Mouse (Mus musculus): Measurements from ENCODE around the gene Peli3.
A peak's percentile ranks its signal among the peaks of the same experiment; 100 is the strongest.
"Not testable (repeated sequence)": the region's sequence is repeated elsewhere in the genome, so short reads cannot be mapped to it uniquely, and the experiment has no call there.

The Peli3 gene

DNA sequence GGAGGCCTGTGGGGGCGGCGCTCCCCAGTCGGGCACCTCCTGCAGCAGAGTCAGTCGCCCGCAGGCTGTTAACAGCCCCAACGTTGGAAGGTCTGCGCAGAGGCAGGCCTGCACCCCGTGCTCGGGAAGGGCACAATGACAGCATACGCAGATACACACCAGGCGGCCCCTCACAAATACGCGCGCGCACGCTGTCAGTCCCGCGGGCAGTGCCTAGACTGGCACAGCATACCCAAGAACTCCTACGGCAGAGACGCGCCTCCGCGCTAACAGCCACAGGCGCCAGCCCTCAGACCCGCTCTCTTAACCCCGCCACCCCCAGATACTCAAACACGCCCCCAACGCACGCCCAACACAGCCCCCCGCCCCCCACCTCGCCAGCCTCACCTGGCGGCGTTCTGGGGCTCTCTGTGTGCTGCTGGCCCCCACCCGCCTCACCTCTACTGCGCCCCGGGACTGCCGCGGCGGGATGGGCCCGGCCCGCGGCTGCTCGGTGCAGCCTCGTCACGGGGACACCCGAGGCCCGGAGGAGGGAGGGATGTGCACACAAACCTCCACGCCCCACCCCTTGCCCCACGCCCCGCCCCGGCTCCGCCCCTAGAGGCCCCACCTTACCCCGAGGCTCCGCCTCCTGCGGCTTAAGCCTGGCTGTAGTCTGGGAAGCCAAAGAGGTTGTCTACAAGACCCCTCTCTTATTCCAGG, at the start of gene Peli3:
TSS of gene Peli3 (minus strand) at position 577 of the 702 bp plus-strand sequence.
- no peak for DNase-seq (ENCODE audit: low read depth)

DNA sequence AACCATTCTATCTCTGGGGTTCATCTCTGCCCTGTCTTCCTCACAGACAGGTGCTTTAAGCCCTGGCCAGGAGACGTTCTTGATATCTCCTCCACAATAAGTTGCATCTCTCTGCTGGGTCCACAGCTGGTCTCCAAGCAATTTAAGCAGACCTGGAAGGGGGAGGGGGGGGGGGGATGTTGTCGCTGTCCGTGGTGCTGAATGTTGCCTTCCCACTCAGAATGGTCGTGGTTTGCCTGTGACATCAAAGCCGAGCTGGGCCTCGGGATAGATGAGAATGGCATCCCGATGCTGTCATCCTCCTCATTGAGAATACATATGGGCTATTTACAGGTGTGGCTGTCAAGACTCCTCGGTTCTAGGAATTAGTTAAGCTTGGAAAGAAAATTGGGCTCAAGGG, 49.4 kb upstream of the Peli3 start:
- DNase-seq (ENCODE audit: low read depth): peak; percentile 28

DNA sequence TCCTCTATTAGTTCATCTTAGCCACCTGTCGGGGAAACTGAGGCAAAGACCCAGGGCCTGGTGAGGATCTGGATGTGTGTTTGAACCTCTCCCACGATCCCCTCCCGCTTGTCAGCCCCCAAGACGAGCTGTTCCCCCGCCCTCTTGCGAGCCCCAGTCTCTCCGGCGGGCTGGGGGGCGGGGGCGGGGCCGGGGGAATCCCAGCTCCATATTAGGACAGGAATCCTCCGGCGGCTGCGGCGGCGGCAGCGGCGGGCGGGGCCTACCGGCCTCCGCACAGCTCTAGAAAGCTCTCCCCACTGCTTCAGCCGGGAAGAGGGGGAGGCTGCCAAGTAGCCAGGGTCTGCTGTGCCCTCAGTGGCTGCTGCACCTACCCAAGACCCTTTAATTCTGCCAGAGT, 47.8 kb upstream of the Peli3 start:
- DNase-seq (ENCODE audit: low read depth): no peak

DNA sequence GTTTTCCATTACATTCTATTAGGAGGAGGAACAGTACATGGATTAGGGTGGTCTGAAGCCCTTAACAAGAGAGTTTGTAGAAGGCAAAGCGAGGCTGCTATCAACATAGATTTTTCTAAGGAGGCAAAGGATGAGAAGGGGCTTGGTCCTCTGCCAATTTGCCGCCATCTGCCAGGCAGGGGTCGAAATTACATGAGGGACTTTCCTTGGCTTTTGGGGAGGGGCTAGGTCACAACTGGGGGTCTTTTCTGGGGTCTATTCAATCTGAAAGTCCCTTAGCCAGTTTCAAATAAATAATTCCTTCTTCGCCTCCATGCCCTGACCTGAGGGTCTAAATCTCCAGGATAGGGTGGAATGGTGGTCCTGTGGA, 47.3 kb upstream of the Peli3 start, which contains the start of gene Npas4:
TSS of gene Npas4 (minus strand) at position 61 of the 370 bp plus-strand sequence.
- no peak for DNase-seq (ENCODE audit: low read depth)

DNA sequence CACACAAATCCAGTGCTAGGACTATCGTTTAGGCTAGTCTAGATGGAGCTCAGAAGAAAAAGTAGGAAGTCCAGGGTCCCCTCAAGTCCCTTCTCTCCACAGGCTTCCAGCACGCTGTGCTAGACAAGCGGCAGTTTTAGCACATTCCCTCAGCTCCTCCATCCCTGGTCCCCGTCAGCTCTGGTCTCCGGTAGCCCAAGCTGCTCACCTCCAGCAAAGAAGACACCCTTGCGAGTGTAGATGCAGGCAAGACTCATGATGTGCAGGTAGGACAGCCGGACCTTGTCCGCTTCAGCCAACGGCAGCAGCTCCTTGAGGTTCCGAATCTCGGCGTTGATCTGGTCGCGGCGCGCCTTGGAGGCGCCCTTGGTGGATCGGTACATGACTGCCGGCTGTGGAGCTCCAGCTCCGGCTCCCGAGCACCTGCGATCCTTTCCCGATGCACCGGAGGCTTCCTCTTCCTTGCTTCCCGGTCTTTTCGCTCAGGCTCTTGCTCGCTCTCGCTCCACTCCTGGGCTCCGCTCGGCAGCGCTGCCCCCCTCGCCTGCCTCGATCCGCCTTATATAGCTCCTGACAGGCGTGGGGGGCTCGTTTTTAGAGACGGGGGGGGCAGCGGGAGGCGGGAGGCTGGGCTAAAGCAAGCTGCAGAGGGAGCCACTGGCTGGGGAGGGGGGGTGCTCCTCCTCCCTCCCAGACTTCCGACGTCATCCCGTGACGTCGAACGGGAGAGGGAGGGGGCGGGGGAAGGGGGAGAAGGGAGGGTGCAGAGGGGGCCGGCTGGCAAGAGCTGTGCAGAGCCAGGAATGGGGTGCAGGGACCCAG, 46.7 kb upstream of the Peli3 start:
- no peak for DNase-seq (ENCODE audit: low read depth)

DNA sequence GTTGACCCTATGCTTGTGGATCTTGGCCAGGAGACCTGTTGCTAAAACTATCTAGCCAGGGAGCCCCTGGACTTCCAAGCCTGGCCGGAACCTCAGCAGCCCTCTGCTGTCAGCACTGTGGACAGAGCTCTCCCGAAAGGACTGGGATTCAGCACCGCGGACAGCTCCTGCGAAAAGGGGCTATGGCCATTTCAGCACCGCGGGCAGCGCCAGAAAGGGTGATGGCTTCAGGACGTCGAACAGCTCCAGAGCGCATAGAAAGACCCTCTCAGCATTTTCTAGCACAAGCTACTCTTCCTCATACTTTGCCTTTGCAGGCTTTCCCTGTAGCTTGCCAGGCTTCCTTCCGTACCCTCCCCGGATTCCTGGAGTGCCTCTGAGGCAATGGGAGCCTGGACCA, 46.1 kb upstream of the Peli3 start:
- peak; percentile 80 for DNase-seq (ENCODE audit: low read depth)

DNA sequence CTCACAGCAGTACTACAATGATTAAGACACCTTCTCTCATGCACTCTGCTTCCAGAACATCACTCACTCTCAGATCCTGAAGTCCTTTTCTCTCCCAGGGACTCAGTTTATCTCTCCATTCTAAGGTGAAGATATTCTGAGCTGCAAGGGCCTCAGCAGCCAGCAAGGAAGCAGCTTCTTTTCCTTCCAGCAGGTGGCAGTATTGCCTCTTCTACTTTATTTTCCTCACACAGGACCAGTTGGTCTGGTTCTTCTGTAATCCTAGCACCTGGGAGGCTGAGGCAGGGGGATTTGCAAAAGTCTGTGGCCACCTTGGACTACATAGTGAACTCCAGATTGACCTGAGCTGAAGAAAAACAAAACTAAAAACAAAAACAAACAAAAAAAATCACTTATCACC, 38.8 kb upstream of the Peli3 start:
- peak; percentile 79 for DNase-seq (ENCODE audit: low read depth)

DNA sequence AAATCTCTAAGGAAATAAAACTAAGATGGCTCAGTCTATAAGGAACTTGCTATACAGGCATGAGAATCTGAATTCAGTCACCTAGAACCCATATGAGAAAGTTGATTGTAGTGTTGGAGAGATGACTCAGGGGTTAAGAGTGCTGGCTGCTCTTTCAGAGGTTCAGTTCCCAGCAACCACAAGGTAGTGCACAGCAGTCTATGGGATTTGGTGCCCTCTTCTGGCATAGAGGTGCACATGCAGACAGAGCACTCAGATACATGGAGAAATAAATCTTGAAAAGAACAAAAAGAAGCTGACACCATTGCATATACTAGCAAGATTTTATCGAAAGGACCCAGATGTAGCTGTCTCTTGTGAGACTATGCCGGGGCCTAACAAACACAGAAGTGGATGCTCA, 25.3 kb upstream of the Peli3 start:
- DNase-seq (ENCODE audit: low read depth): peak; percentile 73

DNA sequence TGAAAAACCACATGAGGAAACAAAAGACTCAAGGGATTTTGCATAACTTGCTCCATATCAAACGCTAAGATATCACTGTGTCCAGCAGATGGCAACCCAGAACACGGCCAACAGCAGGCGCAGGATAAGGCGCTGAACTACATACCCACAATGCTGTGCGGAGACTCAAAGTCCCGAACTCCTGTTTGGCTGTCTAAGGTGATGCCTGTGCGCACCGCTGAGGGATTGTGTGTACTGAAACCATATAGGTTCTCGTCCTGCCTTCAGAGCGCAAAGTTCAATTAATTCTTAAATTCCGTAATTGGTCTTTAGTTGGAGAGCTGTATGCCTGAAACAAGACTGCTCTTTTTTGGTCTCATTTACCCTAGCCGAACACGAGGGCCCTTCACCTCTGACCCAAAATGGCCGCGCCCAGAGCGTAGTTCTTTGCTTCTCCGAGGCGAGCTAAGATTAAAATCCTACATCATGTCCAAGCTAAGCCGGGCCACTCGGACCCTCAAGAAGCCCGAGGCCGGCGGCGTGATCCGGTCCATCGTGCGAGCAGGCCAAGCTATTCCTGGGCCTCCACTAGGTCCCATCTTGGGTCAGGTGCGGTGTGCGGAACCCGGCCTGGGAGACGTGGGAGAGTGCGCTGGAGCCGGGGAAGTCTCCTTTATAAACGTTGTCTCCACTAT, 19.1 kb upstream of the Peli3 start, which contains the start of gene Mrpl11:
TSS of gene Mrpl11 (plus strand) at position 220 of the 674 bp plus-strand sequence.
- DNase-seq (ENCODE audit: low read depth): peak; percentile 98

DNA sequence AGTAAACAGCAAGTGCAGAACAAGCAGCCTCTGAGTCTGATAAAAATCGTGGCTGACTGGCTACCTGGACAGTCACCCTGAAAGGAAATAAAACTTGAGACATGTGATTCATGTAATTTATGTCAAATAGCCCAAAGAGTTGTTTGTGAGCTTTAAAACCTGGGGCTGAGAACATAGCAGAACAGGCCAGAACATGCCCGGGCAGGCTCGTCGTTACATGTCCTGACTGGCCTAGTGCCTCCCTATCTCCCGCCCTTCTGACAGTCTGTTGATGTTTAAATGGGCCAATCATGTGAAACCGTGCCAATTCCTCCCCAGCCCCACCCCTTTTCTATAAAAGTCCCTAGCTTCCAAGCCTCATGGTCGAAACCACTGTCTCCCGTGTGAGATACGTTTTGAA, 5.7 kb upstream of the Peli3 start:
- DNase-seq (ENCODE audit: low read depth): not testable (repeated sequence)

DNA sequence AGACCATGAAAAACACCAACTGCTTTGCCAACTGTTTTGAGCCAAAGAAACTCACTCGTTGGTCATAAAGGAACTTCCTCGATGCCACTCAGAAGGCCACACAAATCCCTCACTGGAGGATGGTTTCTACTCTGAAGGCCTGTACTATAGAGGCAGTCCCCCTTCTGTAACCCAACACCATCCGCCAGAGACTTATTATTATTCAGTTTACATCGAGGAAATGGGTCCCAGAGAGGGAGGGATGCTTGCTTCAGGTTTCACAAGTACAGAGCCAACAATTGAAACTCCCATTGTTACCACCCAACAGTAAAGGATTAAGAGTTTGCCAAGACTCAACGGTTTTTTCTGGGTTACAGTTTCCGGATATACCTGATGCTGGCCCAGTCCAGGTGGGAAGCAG, 2.6 kb upstream of the Peli3 start:
- DNase-seq (ENCODE audit: low read depth): no peak

DNA sequence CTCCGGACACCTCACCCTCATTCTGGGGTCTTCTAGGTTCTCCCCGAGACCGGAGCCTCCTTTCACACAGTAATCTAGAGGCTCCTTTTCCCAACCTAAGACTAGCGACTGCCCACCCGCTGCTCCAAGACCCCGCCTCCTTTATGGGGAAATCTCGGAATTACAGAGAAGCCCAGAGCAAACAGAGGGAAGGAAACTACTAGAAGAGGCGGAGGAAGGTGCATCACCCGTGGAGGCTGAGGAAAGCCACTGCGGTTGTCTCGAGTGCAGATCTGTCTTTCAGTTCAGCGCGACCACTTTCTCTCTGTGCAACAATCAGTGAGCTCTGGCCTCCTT, 294 bp upstream of the Peli3 start:
- DNase-seq (ENCODE audit: low read depth): no peak

DNA sequence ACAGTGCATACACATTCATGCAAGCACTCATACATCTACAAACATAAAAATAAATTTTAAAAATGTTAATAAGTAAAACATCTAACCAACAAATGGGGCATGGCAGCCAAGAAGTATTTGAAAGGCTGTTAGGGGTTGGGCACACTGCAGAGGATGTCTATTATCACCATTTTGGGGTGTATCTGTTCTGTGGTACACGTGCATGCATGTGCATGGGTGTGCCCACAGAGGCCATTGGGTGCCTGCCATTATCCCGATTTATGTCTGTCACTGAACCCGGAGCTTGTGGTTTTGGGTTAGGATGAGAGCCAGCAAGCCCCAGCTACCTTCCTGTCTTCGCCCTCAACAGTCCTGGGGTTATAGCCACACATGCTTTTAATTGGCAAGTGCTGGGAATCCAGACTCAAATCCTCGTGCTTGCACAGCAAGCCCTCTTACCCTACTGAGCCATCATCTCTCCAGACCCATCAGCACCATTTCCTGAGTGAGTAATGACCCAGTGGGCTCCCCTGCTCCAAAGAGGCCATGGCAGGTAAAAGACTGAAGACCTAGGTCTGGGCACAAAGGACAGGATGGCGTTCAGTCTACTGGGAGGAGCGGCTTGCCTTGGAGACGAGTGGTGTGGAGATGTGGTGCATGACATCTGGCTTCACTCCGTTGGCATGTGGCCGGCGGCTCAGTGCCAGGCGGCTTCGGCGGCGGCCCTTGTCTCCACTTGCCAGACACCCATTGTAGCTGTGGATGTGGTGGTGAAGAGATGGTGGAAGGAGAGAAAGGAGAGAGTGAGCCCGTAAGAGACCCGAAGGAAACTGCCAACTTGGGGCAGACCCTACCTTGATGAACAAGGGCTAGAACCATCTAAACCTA, 5.2 kb downstream of the Peli3 start:
- no peak for DNase-seq (ENCODE audit: low read depth)

DNA sequence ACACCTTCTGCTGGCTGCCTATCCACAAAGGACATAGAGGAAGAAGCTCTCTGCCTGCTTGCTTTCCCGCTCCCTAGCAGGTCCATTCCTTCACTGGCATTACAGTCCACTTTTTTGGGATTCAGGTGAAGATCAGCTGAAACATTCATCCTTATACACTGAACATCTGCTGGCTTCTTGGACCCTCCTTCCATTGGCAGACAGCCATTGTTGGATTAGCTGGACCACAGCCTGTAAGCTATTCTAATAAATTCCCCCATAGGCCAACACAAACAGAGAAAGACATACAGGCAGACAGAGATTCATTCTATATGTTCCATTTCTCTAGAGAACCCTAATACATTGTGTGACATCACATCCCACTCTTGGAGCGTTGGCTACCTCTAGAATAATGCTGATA, 6.0 kb downstream of the Peli3 start:
- no peak for DNase-seq (ENCODE audit: low read depth)

DNA sequence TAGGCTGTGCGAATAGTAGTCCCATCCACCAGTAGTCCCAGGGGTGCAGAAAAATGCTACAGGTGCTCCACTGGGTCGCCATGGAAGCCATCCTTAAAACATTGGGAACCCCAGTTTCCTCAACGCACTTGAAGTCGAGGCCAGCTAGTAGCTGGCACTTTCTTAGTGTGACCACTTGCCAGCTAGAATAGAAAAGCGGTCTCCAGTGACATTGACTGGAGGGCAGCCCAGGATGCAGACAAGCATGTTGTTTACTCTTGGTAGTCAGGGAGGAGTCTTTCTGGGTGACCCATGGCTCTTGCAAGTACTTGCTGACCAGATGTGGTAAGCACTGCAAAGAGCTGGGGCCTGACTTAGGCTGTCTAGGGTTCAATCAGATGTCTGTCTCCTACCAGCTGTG, 14.1 kb downstream of the Peli3 start:
- peak; percentile 13 for DNase-seq (ENCODE audit: low read depth)

DNA sequence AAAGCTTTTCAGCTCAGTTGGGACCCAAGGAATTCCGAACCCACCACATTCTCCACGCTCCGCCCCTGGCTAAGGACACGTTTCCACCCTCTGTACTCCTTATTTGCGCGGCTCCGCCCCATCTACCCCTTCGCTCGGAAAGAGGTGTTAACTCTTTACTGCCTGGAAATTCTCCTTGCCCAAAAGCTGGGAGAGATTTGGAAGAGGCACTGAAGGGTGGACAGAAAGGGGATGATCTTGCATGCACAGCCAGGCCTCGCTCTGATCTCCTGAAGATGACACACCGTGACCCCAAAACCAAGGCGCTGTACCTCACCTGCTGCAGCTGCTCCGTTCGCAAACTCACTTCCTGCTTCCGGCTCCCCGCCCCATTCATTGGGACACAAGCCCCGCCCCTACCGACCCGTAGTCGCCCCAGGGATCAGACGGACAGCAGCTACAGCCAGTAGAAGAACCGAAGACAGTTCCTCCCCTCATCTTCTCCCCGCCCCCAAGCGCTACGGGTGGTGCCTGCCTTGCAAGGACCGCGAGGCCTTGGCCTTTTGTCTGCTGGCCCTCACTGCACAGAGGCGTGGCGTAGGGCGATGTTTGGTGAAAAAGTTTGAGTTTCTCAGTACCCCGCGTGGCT, 14.9 kb downstream of the Peli3 start, which contains the start of gene Dpp3:
TSS of gene Dpp3 (minus strand) at position 384 of the 628 bp plus-strand sequence.
- DNase-seq (ENCODE audit: low read depth): peak; percentile 99

DNA sequence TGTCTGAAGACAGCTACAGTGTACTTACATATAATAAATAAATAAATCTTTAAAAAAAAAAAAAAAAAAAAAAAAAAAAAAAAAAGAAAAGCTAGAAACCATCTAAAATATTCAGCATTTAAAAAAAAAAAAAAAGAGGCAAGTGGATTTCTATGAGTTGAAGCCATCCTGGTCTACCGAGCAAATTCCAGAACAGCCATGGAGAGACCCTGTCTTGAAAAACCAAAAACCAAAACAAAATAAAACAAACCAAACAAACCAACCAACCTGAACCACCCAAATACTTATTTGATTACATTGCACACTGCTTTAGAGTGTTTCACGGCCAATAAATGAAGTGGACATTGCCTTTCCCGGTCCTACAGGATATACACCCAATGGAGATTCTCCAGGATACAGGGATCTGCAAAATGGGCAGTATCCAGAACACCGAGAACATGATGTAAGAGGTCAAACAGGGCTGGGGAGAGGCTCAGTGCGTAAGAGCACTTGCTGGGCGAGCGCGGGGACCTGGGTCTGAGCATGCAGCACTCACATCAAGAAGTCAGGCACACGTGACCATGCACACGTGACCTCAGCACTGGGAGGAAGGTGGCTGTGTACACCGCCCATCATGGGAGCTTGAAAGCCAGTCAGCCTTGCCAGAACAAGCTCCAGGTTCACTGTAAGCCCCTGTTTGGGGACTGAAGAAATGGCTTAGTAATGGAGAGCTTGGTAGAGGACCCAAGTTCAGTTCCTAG, 17.6 kb downstream of the Peli3 start:
- DNase-seq (ENCODE audit: low read depth): no peak

DNA sequence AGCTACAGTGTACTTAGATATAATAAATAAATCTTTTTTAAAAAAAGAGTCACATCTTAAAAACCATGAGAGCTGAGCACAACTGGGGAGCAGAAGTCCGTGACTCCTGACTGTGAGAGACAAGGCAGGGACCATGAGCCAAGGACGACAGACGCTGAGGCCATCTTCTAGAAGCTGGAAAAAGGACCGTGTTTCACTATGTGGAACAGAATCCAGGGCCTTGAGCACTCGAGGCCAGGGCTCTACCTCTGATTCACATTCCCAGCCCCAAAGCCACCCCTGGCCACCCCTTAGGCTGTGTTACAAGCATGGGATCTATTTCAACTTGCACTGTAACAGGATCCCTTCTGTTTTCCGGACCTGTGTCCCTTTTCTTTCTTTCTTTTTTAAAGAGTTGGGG, 23.3 kb downstream of the Peli3 start:
- no peak for DNase-seq (ENCODE audit: low read depth)

DNA sequence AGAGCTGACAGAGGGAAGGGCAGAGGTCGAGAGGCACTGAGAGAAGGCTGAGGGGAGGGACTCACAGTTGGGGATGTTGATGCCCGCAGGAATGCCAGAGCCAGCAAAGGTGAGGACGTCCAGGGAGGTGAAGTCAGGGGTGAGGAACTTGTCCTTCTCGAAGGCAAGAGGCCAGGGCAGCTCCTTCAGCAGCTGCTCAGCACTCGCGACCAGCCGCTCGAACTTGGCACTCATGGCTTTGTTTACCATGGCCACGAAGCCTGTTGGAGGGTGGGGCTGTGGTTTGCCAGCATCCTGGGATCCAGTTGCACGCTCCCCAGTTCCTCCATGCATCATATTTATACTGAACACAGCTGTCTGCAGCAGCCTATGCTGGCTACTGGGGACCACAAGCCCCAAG, 26.1 kb downstream of the Peli3 start:
- DNase-seq (ENCODE audit: low read depth): no peak

DNA sequence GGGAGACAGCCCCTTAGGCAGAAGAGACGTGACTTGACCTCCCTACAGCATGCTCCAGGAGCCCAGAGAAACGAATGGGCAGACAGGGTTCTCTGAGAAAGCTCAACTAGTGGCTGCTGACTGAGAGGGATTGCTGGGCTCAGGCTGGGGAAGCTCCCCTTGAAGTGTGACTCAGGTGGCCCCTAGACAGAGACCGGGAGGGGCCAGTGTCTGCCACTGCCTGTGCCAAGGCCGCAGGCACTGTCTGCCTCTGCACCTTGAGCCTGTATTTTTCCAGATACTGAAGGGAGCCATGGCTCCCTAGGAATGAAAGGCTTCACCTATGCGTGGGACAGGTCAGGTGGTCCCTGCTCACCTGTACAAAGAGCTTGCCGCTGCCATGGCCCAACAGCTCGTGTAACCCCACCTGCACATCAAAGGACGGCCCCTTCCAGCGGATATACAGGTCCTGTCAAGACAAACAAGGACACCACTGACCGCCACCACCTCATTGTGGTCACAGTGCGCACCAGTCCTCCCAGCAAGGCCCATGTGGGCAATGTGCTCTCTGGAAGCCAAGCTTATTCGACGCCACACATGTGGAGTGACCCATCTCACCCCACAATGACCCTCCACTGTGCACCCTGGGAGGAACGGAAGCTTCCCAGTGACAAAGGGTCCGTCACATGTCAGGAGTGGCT, 26.9 kb downstream of the Peli3 start:
- no peak for DNase-seq (ENCODE audit: low read depth)
